Mouse (Mus musculus) midbrain, embryonic 12.5 days (tissue): ENCODE data around the gene Olfr311. TPM values are rescaled to one million over a fixed set of nuclear protein-coding genes. Genes with fewer than 3 reads are reported as not detected.

Experiments
- polyA plus RNA-seq: library from polyadenylated mRNA; unstranded; fragments of >200 nt; fragmentation: Nextera tagmentation; extraction: Ambion mirVana; gene quantifications from 2 replicates; pipeline ENCODE4 v1.2.1, GENCODE M21; 2016

Olfr311 gene
- polyA plus RNA-seq, 1 experiment from 2014 or later: not detected

Other genes starting within 250 kb of the Olfr311 start
- gene Olfr324, start 244.1 kb upstream of the Olfr311 start, polyA plus RNA-seq: not detected in 2 replicates
- gene 2210407C18Rik, start 223.2 kb upstream of the Olfr311 start, polyA plus RNA-seq: not detected in 2 replicates
- not detected in 2 replicates for gene Olfr323, start 208.8 kb upstream of the Olfr311 start, polyA plus RNA-seq
- 0.13 and 0.28 TPM in 2 replicates for gene Trim58, start 198.8 kb upstream of the Olfr311 start, polyA plus RNA-seq
- not detected in 2 replicates for gene Olfr322, start 180.5 kb upstream of the Olfr311 start, polyA plus RNA-seq
- gene Olfr320, start 158.2 kb upstream of the Olfr311 start, polyA plus RNA-seq: not detected in 2 replicates
- gene Olfr319, start 140.1 kb upstream of the Olfr311 start, polyA plus RNA-seq: not detected in 2 replicates
- gene Olfr318, start 115.2 kb upstream of the Olfr311 start, polyA plus RNA-seq: not detected in 2 replicates
- not detected in 2 replicates for gene Olfr317, start 100.0 kb upstream of the Olfr311 start, polyA plus RNA-seq
- gene Olfr316, start 86.5 kb upstream of the Olfr311 start, polyA plus RNA-seq: not detected in 2 replicates
- gene Olfr315, start 66.1 kb upstream of the Olfr311 start, polyA plus RNA-seq: not detected in 2 replicates
- not detected in 2 replicates for gene Olfr314, start 56.3 kb upstream of the Olfr311 start, polyA plus RNA-seq
- 2.0 and 2.1 TPM in 2 replicates for gene Fam183b, start 37.3 kb upstream of the Olfr311 start, polyA plus RNA-seq
- not detected in 2 replicates for gene Olfr313, start 24.3 kb upstream of the Olfr311 start, polyA plus RNA-seq
- not detected in 2 replicates for gene Olfr312, start 10.0 kb upstream of the Olfr311 start, polyA plus RNA-seq
- 17.7 and 19.9 TPM in 2 replicates for gene Gm12258, start 7.9 kb downstream of the Olfr311 start, polyA plus RNA-seq
- 10.2 and 13.7 TPM in 2 replicates for gene 2810021J22Rik, start 28.0 kb downstream of the Olfr311 start, polyA plus RNA-seq
- gene Zfp39, start 65.0 kb downstream of the Olfr311 start, polyA plus RNA-seq: 5.3 and 5.5 TPM in 2 replicates
- gene Btnl10, start 78.7 kb downstream of the Olfr311 start, polyA plus RNA-seq: not detected in 2 replicates
- gene Rnf187, start 99.7 kb downstream of the Olfr311 start, polyA plus RNA-seq: 437 and 465 TPM in 2 replicates
- 177 and 223 TPM in 2 replicates for gene Hist3h2ba, start 109.7 kb downstream of the Olfr311 start, polyA plus RNA-seq
- gene Hist3h2a, start 115.4 kb downstream of the Olfr311 start, polyA plus RNA-seq: 87.2 and 87.5 TPM in 2 replicates
- gene Trim17, start 115.4 kb downstream of the Olfr311 start, polyA plus RNA-seq: 0.64 and 0.86 TPM in 2 replicates
- gene Trim11, start 138.8 kb downstream of the Olfr311 start, polyA plus RNA-seq: 19.9 and 20.5 TPM in 2 replicates